Mouse (Mus musculus) embryonic fibroblast, embryonic 13.5 days (primary cell): ENCODE data around the gene Rbks.

ENCODE experiments used
- CTCF ChIP-seq: IDR thresholded peaks from 2 replicates; pipeline ENCODE4 v1.5.1; 2011; ENCODE audit warnings: mild to moderate bottlenecking, control low read depth, low read length, moderate library complexity, borderline replicate concordance; ENCODE audit not compliant: insufficient read depth
- POLR2A ChIP-seq: IDR thresholded peaks from 2 replicates; pipeline ENCODE4 v1.6.1; 2011; ENCODE audit warnings: low read depth, mild to moderate bottlenecking, control low read depth, low read length, moderate library complexity

GRCm38 (mm10) chr5:31724519-31724918, 27.1 kb upstream of the Rbks start:
- TF ChIP-seq CTCF (no peak), POLR2A (no peak)
